In genomic region chr4:63544494-63545230, GRCm38 (mm10) we compare ENCODE assay signal across 8 mouse cellular contexts. TPM values are rescaled to one million over a fixed set of nuclear protein-coding genes. Genes with fewer than 3 reads are reported as not detected.
DNase-seq lines count a peak whose midpoint lies in the region; ATAC-seq and TF ChIP-seq lines count a peak whose summit lies in the region.

TSS of gene Atp6v1g1 (plus strand) at chr4:63544772.

- DNase-seq in MEL (ENCODE audit: low read depth, low spot score), result peak; percentile 92
- peak; percentile 94 for DNase-seq in cerebellum, adult 18-20 months
- peak; percentile 95 for DNase-seq in forebrain, postnatal 0 days
- peak; percentile 97 for DNase-seq in heart, postnatal 4 days
- peak; percentile 96 for DNase-seq in layer of hippocampus, adult 9-11 months
- peak; percentile 97 for DNase-seq in lung, postnatal 0 days (ENCODE audit: low spot score)
- peak; percentile 93 for DNase-seq in ovary, postnatal 14 days (ENCODE audit: low spot score)
- peak; percentile 97 for DNase-seq in thymus, postnatal 14 days

- peak within 1 kb of the TSS; percentile 98 to 100 for H3K4me3 ChIP-seq in MEL (ENCODE audit: control insufficient read depth in 1 of 2, insufficient read depth in 1 of 2, low read depth in 2 of 2, low read length in 2 of 2)
- peak within 1 kb of the TSS; percentile 76 for H3K4me3 ChIP-seq in forebrain, postnatal 0 days (ENCODE audit: low read depth, low read length)
- peak within 1 kb of the TSS; percentile 86 for H3K4me3 ChIP-seq in lung, postnatal 0 days (ENCODE audit: low read depth, low read length)

- H3K27me3 ChIP-seq in MEL (ENCODE audit: control insufficient read depth in 1 of 2, insufficient read depth in 2 of 2, low read length in 2 of 2), result no peaks in the 10 kb centered on the region; a peak in 1 of 4 replicates
- H3K27me3 ChIP-seq in forebrain, postnatal 0 days (ENCODE audit: insufficient read depth, low read length), result no peaks in the 10 kb centered on the region
- H3K27me3 ChIP-seq in lung, postnatal 0 days (replicated peaks; ENCODE audit: insufficient read depth, low read length), result no peaks in the 10 kb centered on the region

- H3K4me2 ChIP-seq in forebrain, postnatal 0 days (ENCODE audit: low read depth), result peak within 1 kb of the TSS; percentile 68
- peak within 1 kb of the TSS; percentile 73 for H3K4me2 ChIP-seq in lung, postnatal 0 days (replicated peaks; ENCODE audit: low read depth, low read length)

- H3K79me2 ChIP-seq in MEL (ENCODE audit: control insufficient read depth, insufficient read depth, low read length, poor library complexity), result peaks cover 25% of the 10 kb centered on the region

- peak within 1 kb of the TSS; percentile 41 for H3K27ac ChIP-seq in MEL (ENCODE audit: control insufficient read depth, low read depth, low read length)
- peak within 1 kb of the TSS; percentile 84 for H3K27ac ChIP-seq in forebrain, postnatal 0 days (ENCODE audit: low read depth, low read length)
- peak within 1 kb of the TSS; percentile 90 for H3K27ac ChIP-seq in lung, postnatal 0 days (ENCODE audit: low read length)

- TF ChIP-seq EP300 in MEL (IDR thresholded peaks at IDR 0.05; ENCODE audit: low read depth in 1 of 2, low read length in 2 of 2), result no peak
- no peak for TF ChIP-seq EP300 in lung, postnatal 0 days (IDR thresholded peaks at IDR 0.05)

- no peak for TF ChIP-seq CTCF in MEL (IDR thresholded peaks at IDR 0.05 in 2 of 3, conservative IDR thresholded peaks at IDR 0.05 in 1 of 3; ENCODE audit: control insufficient read depth in 1 of 3, insufficient read depth in 1 of 3, low read depth in 2 of 3, low read length in 3 of 3, poor library complexity in 1 of 3, severe bottlenecking in 1 of 3)
- no peak for TF ChIP-seq CTCF in forebrain, postnatal 0 days (IDR thresholded peaks at IDR 0.05; ENCODE audit: low read depth)
- TF ChIP-seq CTCF in lung, postnatal 0 days (IDR thresholded peaks at IDR 0.05), result no peak

- H3K4me1 ChIP-seq in MEL (ENCODE audit: control insufficient read depth in 1 of 2, insufficient read depth in 2 of 2, low read length in 2 of 2), result peaks cover 0 to 17% of the 10 kb centered on the region in 2 experiments; a peak in 3 of 4 replicates
- H3K4me1 ChIP-seq in forebrain, postnatal 0 days (ENCODE audit: insufficient read depth), result peaks cover 11% of the 10 kb centered on the region; the same call in 1 of the 2 replicates
- peaks cover 9% of the 10 kb centered on the region for H3K4me1 ChIP-seq in lung, postnatal 0 days (ENCODE audit: insufficient read depth, low read depth, low read length)

- peak within 1 kb of the TSS; percentile 98 for H3K9ac ChIP-seq in MEL (ENCODE audit: control insufficient read depth, low read depth, low read length, poor library complexity, severe bottlenecking)
- peak within 1 kb of the TSS; percentile 93 for H3K9ac ChIP-seq in forebrain, postnatal 0 days
- peak within 1 kb of the TSS; percentile 94 for H3K9ac ChIP-seq in lung, postnatal 0 days (replicated peaks; ENCODE audit: low read depth)

- WGBS in forebrain, postnatal 0 days, result 3% methylated on average over 57 of the region's 57 CpGs
- WGBS in lung, postnatal 0 days, result under 1% methylated on average over 49 of the region's 57 CpGs

- peak; percentile 57 to 67; a peak in 3 of 4 replicates for TF ChIP-seq POLR2A in MEL (IDR thresholded peaks at IDR 0.05; ENCODE audit: control insufficient read depth in 1 of 2, insufficient read depth in 1 of 2, low read depth in 1 of 2, low read length in 2 of 2, poor library complexity in 1 of 2)

- no peaks in the 10 kb centered on the region for H3K9me3 ChIP-seq in MEL (replicated peaks; ENCODE audit: insufficient read depth, low read length)
- H3K9me3 ChIP-seq in forebrain, postnatal 0 days (ENCODE audit: low read length), result no peaks in the 10 kb centered on the region
- no peaks in the 10 kb centered on the region for H3K9me3 ChIP-seq in lung, postnatal 0 days (ENCODE audit: low read length)

- peak; percentile 97 for ATAC-seq in forebrain, postnatal 0 days
- ATAC-seq in lung, postnatal 0 days, result peak; percentile 94

- TF ChIP-seq RAD21 in MEL (IDR thresholded peaks at IDR 0.05; ENCODE audit: low read depth, low read length), result no peak

- peaks cover 11 to 15% of the 10 kb centered on the region in 2 experiments for H3K36me3 ChIP-seq in MEL (ENCODE audit: control insufficient read depth in 1 of 2, insufficient read depth in 2 of 2, low read length in 2 of 2)
- peaks cover 6% of the 10 kb centered on the region for H3K36me3 ChIP-seq in forebrain, postnatal 0 days (ENCODE audit: insufficient read depth)
- no peaks in the 10 kb centered on the region for H3K36me3 ChIP-seq in lung, postnatal 0 days (ENCODE audit: insufficient read depth, low read length)

TF ChIP-seq in MEL, 35 proteins besides CTCF, POLR2A, EP300 and RAD21:
- TF ChIP-seq USF2 (IDR thresholded peaks at IDR 0.05; ENCODE audit: borderline replicate concordance in 1 of 2, insufficient read depth in 1 of 2, low read depth in 1 of 2, low read length in 2 of 2) (0 out of 4 replicates have a peak, but pooled peaks of 1 of the 2 experiments have one; percentile 48), USF1 (IDR thresholded peaks at IDR 0.05; ENCODE audit: low read depth, low read length) (peak; percentile 77), ZMIZ1 (IDR thresholded peaks at IDR 0.05; ENCODE audit: low read depth, low read length) (no peak), MXI1 (IDR thresholded peaks at IDR 0.05; ENCODE audit: low read depth, low read length) (peak; percentile 87), POLR2AphosphoS2 (IDR thresholded peaks at IDR 0.05; ENCODE audit: low read length) (no peak), MAX (IDR thresholded peaks at IDR 0.05; ENCODE audit: low read length) (no peak), SIN3A (IDR thresholded peaks at IDR 0.05; ENCODE audit: low read length) (peak; percentile 33; the same call in 1 of the 2 replicates), UBTF (IDR thresholded peaks at IDR 0.05; ENCODE audit: borderline replicate concordance, insufficient read depth, low read depth, low read length) (0 out of 2 replicates have a peak, but pooled peaks have one; percentile 42), HCFC1 (IDR thresholded peaks at IDR 0.05; ENCODE audit: low read depth, low read length) (peak; percentile 72), NRF1 (IDR thresholded peaks at IDR 0.05; ENCODE audit: insufficient read depth, low read depth, low read length, poor library complexity, severe bottlenecking) (peak; percentile 76), TBP (IDR thresholded peaks at IDR 0.05; ENCODE audit: low read depth, low read length) (0 out of 2 replicates have a peak, but pooled peaks have one; percentile 38), BHLHE40 (IDR thresholded peaks at IDR 0.05; ENCODE audit: borderline replicate concordance, low read depth, low read length) (no peak), NELFE (IDR thresholded peaks at IDR 0.05; ENCODE audit: low read depth, low read length) (peak; percentile 54), ETS1 (IDR thresholded peaks at IDR 0.05; ENCODE audit: low read depth, low read length) (peak; percentile 49; the same call in 1 of the 2 replicates), ZNF384 (IDR thresholded peaks at IDR 0.05; ENCODE audit: low read depth, low read length) (0 out of 2 replicates have a peak, but pooled peaks have one; percentile 4), RCOR1 (IDR thresholded peaks at IDR 0.05; ENCODE audit: low read depth, low read length) (no peak), POLR2AphosphoS5 (IDR thresholded peaks at IDR 0.05; ENCODE audit: borderline replicate concordance, low read depth, low read length) (no peak)

RNA-seq across cellular contexts. Expression of gene Atp6v1g1, which starts in this region (rescaled TPM):
- total RNA-seq in MEL (2012; rRNA removed), result 146 and 164 TPM in 2 replicates
- 100 to 1,000 TPM in 1 of 2 experiments, not detected in 1; 122 TPM for polyA plus RNA-seq in MEL (2012; ENCODE audit: insufficient read depth in 1 of 2, insufficient read length in 2 of 2, low read depth in 1 of 2, low replicate concordance in 2 of 2, missing spikeins in 1 of 2)
- total RNA-seq in forebrain, postnatal 0 days (2014; rRNA removed), result 222 and 234 TPM in 2 replicates
- polyA plus RNA-seq in forebrain, postnatal 0 days (2015; fragmentation: Nextera tagmentation; extraction: Ambion mirVana), result 389 and 442 TPM in 2 replicates
- total RNA-seq in heart, postnatal 4 days (2021), result 100 to 1,000 TPM; 158 to 159 TPM
- polyA plus RNA-seq in lung, postnatal 0 days (2015; fragmentation: Nextera tagmentation; extraction: Ambion mirVana), result 364 and 369 TPM in 2 replicates

Comparison
In these comparisons a context has a peak if more than half of its experiments do, and no peak if none do; other contexts are left out.
1. Peak in every context shown above with its lines: DNase-seq, ATAC-seq, H3K4me3 ChIP-seq and H3K27ac ChIP-seq.